Mouse (Mus musculus) frontal cortex, postnatal 36 days (tissue): Measurements from ENCODE around the gene Rtn4.

Experiments used
- DNase-seq, 2 experiments: peaks; one replicate each; pipeline ENCODE4 v3.0.0; 2022; ENCODE audit warnings: low spot score in 2 of 2

The Rtn4 gene

GRCm38 (mm10) chr11:29765063-29765462 is 72.3 kb downstream of the Rtn4 start:
- no peak for DNase-seq

- DNase-seq = peak; percentile 67 to 75
Observed at GRCm38 (mm10) chr11:29766313-29766982, 73.7 kb downstream of the Rtn4 start.

GRCm38 (mm10) chr11:29768523-29768922 is 75.8 kb downstream of the Rtn4 start:
- no peak for DNase-seq

GRCm38 (mm10) chr11:29770666-29771400 is 78.1 kb downstream of the Rtn4 start:
- DNase-seq = no peak

GRCm38 (mm10) chr11:29772279-29772678 is 79.5 kb downstream of the Rtn4 start:
- no peak for DNase-seq

- no peak for DNase-seq
Observed at GRCm38 (mm10) chr11:29774296-29774695, 81.5 kb downstream of the Rtn4 start.

- DNase-seq = no peak
Observed at GRCm38 (mm10) chr11:29774760-29775159, 82.0 kb downstream of the Rtn4 start.

- DNase-seq = peak; percentile 74 to 91
Observed at GRCm38 (mm10) chr11:29777964-29778363, 85.2 kb downstream of the Rtn4 start.

- DNase-seq = no peak
Observed at GRCm38 (mm10) chr11:29778936-29779335, 86.2 kb downstream of the Rtn4 start.

- no peak for DNase-seq
Observed at GRCm38 (mm10) chr11:29779409-29780026, 86.8 kb downstream of the Rtn4 start.

GRCm38 (mm10) chr11:29786583-29787219 is 94.0 kb downstream of the Rtn4 start:
- DNase-seq = no peak

- DNase-seq = no peak
Observed at GRCm38 (mm10) chr11:29787473-29787872, 94.7 kb downstream of the Rtn4 start.

GRCm38 (mm10) chr11:29788499-29788898 is 95.8 kb downstream of the Rtn4 start:
- DNase-seq = no peak

GRCm38 (mm10) chr11:29788921-29789638 is 96.3 kb downstream of the Rtn4 start:
- peak; percentile 86 to 95 for DNase-seq

GRCm38 (mm10) chr11:29790796-29791195 is 98.0 kb downstream of the Rtn4 start:
- no peak for DNase-seq
